Mouse (Mus musculus) layer of hippocampus, adult 2 months (tissue): ENCODE data around the gene Mrpl9. TPM values are rescaled to one million over a fixed set of nuclear protein-coding genes. Genes with fewer than 3 reads are reported as not detected.

Experiments
- DNase-seq, 2 experiments: peaks; one replicate each; pipeline ENCODE4 v3.0.0; 2022; ENCODE audit warnings: low spot score in 2 of 2
- H3K27ac ChIP-seq: fragments of 200-600 bp; 2 replicates; pipeline ENCODE4 v1.8.1; 2022
- H3K4me3 ChIP-seq: fragments of 200-600 bp; 2 replicates; pipeline ENCODE4 v1.8.1; 2022; ENCODE audit warnings: mild to moderate bottlenecking
- CTCF ChIP-seq: fragments of 200-600 bp; conservative IDR thresholded peaks from 2 replicates; pipeline ENCODE4 v1.8.1; 2022; ENCODE audit warnings: antibody characterized with exemption, mild to moderate bottlenecking, moderate library complexity
- total RNA-seq, 2 experiments: library from RNA; stranded (reverse); gene quantifications; 2 replicates each; pipeline ENCODE4 v1.2.3; 2021

Gene Mrpl9
- total RNA-seq, 2 experiments from 2014 or later = 41.3 to 44.4 TPM

DNA sequence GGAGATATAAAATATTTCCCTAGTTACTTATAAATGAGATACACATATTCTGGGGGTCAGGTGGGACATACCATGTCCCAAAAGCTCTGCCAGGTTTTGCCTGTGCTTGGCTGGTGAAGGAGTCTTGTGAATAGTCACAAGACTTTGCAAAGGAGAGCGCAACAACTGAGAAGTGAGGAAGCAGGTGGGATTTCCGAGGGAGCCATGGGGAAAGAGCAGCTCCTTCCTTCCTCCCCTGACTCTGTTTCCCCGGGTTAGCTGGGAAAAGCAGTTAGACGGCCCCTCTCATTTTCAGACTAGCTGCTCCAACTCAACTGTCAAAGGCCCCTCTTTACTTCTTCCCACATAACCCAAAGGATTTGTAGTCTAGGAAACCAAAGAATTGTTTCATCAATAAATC, 54.0 kb downstream of the Mrpl9 start:
- H3K4me3 ChIP-seq = no peak overlapping the region
- no peak overlapping the region for H3K27ac ChIP-seq
- TF ChIP-seq CTCF = no peak
- DNase-seq = no peak

Other genes with a start within 250 kb of the Mrpl9 start
- gene Gm5286, start 246.6 kb upstream of the Mrpl9 start, total RNA-seq = not detected
- gene Gm4778, start 179.3 kb upstream of the Mrpl9 start, total RNA-seq = not detected
- gene Them4, start 133.2 kb upstream of the Mrpl9 start, total RNA-seq = 10 to 100 TPM; 24.3 to 26.5 TPM
- not detected for gene Them5, start 101.2 kb upstream of the Mrpl9 start, total RNA-seq
- under 1 TPM; 0.36 to 0.47 TPM for gene C2cd4d, start 80.9 kb upstream of the Mrpl9 start, total RNA-seq
- gene Rorc, start 70.5 kb upstream of the Mrpl9 start, total RNA-seq = 1 to 10 TPM in 1 of 2 experiments, under 1 TPM in 1; 0.97 to 1.0 TPM
- under 1 TPM; 0.79 to 0.98 TPM for gene Lingo4, start 44.8 kb upstream of the Mrpl9 start, total RNA-seq
- 10 to 100 TPM; 41.3 to 47.2 TPM for gene Tdrkh, start 30.0 kb upstream of the Mrpl9 start, total RNA-seq
- gene Oaz3, start 597 bp downstream of the Mrpl9 start, total RNA-seq = not detected
- 100 to 1,000 TPM; 184 to 202 TPM for gene Celf3, start 35.0 kb downstream of the Mrpl9 start, total RNA-seq
- 1 to 10 TPM; 5.8 to 7.2 TPM for gene Riiad1, start 37.0 kb downstream of the Mrpl9 start, total RNA-seq
- 100 to 1,000 TPM; 102 to 108 TPM for gene Snx27, start 139.4 kb downstream of the Mrpl9 start, total RNA-seq
- gene Gm10972, start 199.8 kb downstream of the Mrpl9 start, total RNA-seq = not detected
- 1 to 10 TPM; 2.4 to 2.8 TPM for gene Tuft1, start 215.6 kb downstream of the Mrpl9 start, total RNA-seq